Mouse (Mus musculus): ENCODE measurements around the gene Actr10.

Actr10 gene

DNA sequence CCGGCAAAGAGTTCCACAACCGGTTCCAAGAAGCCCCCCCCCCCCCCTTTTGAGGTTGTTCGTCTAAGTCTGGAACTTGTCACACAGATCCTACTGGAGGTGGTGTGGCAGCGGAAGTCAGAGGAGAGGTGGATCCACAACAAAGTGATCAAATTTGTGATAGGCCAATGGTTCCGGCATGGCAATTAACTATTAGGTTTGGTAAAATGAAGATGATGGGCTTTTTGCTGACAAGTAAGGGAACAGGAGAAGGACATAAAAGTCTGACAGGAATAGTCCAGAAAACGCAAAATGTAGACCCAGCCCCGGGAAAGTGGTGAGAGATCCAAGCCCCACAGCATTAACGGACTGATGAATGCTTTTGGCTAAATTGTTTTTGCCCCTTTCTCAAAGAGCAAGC lies 29.9 kb downstream of the Actr10 start:
- DNase-seq (ENCODE audit: low spot score in 2 of 2): no peak

DNA sequence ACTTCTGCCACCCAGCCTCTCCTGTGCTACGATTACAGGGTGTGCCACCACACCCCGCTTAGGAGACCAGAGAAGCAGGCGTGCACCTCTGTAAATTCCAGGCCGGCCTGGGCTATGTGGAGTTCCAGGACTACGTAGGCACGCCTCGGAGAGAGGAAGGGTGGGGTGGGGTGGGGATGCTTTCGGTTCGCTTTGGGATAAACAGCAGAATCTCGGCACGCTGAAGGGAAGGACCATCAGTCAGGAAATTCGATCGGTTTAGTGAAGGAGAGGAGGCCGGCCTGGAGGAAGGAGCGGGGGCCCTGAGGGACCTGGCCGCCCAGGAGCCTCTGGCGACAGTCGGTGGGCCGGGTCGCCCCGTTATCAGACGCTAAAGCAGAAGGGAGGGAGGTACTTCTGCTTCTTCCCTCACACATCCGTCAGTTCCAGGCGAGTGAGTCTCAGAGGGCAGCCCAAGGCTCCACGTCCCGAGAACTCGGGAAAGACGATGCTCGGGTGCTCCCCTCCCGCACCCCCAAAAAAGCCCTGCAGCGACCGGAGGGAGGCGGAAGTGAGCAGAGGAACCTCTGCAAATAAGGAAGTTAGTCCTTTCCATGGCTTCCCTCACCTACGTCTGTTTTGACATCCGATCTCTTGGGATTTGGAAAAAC lies 30.6 kb downstream of the Actr10 start:
- DNase-seq (ENCODE audit: low spot score in 2 of 2): peak; percentile 66 to 81

DNA sequence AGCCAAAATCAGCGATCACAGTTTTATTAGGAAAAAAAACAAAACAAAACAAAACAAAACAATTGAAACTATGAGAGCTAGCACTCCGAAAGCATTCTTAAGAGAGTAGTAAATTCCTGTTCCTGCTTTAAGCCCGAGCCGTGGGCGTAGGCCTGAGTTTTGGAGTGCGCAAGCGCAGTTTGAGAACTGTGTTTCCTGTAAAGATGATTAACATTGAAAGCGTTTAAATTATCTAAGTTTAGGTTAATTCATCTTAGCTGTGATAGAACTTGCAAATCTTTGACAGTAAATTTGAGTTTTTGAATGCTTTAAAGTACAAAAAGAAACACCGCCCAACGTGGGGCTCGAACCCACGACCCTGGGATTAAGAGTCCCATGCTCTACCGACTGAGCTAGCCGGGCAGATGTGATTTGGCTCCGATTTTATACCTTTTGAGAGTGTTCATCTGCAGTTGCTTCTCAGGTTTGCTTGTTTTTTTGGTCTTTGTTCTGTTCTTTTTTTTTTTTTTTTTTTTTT lies 31.2 kb downstream of the Actr10 start:
- DNase-seq (ENCODE audit: low spot score in 2 of 2): peak; percentile 86 to 89

DNA sequence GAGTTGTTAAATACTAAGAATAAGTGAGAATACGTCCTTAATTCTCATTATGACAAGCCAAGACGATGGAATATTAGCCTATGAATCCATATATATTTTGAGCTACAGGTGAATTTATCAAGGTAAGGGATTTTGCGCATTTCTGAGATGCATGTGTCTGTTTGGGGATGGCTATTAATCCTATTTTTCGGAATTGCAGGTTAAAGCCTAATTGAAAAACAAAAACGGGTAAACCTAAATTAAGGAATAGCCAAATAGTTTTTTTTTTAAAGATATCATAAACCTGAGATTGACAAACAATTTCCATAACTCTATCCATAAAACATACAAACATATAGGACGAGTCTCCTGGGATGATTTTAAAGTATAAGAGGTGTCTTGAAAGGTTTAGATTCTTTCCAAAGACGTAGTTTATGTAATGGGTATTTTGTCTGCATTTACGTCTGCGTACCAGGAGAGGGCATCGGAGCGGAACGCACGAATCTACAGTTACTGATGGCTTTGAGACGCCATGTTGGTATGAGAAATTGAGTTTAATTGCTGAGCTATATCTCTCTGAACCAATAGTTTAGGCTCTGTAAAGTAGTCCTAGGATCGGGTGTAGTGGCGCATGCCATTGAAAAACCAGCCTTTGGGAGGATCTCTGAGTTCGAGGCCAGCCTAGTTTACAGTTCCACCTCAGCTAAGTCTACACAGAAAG lies 32.0 kb downstream of the Actr10 start:
- DNase-seq (ENCODE audit: low spot score in 2 of 2): peak; percentile 37 to 50

DNA sequence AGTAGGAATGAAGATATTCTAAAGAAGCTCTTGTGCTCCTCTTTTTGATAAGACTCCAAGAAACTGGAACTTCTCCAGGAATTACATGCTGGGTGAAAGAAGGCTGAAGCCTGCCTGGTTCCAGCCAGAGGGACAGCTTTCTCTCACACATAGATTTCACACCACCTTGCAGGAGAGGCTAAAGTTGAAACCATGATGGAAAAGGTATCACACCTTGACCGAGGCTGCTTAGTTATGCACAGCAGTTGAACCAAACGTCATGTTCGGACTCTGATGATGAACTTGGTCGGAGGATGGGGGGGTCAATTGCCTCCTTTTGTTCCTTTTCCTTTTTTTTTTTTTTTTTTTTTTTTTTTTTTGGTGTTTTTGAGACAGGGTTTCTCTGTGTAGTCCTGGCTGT lies 36.2 kb downstream of the Actr10 start:
- no peak for DNase-seq (ENCODE audit: low spot score in 2 of 2)

DNA sequence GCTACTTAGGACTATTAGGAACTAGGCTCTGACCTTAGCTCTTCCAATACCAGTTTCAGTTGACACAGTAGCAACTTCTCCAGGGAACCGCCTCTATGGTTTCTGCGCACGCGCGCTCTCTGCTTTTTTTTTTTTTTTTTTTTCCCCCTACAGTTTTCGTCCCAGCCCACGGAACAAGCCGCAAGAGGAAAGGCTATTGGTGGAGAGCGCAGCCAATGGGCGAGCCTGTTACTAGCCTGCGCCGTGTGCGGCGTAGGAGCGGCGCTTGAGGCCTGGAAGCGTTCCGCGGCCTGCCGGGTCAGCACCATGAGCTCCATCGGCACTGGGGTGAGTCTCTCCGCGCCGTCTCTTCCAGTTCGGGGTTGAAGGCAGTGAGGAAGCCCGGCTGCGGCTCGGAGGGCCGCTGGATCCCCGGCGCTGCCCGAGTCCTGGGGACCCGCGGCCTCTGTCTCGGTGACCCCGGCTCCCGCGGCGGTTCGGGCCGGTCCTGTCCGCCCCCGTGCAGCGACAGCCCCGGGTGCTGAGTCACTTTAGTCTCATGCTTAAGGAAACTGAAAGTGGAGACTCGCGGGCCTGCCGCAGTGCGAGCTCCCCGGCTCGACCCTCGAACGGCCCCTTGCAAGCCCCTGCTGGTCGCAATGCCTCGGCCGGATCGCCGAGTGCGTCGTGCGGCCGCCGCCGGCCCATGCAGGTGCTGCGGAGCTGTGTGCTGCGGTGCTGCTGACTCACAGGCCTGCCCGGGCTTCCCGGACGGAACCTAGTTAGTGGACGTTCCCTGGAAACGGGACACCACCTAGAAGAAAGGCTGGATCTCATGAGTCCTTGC lies 37.0 kb downstream of the Actr10 start, which contains the start of gene Psma3:
Gene Psma3, plus strand, starts transcription at position 181 of the 826 bp plus-strand sequence.
- DNase-seq (ENCODE audit: low spot score in 2 of 2): peak; percentile 84 to 89

DNA sequence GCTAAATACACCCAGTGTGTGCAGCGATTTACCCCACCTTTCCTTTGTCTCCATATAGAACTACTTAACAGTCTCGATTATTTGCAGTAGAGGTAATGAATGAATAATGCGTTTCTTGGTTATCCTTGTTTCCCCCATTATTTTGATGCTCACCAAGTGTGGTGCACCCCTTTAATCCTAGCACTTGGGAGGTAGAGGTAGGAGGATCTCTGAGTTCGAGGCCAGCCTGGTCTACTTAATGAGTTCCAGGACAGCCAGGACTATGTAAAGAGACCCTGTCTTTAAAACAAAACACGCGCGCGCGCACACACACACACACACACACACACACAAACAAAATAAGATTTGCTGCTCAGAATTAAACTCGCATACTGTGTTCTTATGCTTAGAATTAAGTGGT lies 37.7 kb downstream of the Actr10 start:
- DNase-seq (ENCODE audit: low spot score in 2 of 2): no peak

DNA sequence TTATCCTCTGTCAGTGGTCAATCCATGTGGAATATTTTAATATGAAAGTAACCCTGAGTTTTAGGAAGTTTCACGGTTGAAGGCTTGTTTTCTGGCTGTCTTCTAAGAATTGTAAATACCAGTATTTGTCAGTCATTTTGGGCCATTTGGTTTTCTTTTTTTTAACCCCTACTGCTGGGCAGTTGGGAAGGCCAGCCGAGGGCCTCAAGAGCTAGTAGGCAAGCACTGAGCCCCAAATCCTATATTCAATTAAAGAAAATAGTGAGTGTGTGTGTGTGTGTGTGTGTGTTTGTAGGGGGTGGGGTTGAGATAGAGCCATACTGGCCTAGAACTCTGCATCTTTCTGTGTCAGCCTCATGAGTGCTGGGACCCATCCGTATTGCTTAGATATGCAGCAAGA lies 38.2 kb downstream of the Actr10 start:
- no peak for DNase-seq (ENCODE audit: low spot score in 2 of 2)

DNA sequence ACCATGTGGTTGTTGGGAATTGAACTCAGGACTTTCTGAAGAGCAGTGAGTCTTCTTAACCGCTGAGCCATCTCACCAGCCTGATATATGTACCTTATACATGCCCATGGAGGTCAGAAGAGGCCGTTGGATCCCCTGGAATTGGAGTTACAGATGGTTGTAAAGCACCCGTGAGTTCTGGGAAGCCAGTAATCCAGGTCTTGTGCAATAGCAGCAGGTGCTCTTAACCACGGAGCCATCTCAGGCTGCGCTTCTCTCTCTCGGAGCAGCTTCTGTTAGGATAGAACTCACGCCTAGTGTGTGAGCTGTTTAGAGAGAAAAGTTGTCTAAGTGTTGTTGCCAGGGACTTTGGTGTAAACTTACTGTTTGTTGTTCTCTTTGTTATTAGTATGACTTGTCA lies 40.7 kb downstream of the Actr10 start:
- no peak for DNase-seq (ENCODE audit: low spot score in 2 of 2)

DNA sequence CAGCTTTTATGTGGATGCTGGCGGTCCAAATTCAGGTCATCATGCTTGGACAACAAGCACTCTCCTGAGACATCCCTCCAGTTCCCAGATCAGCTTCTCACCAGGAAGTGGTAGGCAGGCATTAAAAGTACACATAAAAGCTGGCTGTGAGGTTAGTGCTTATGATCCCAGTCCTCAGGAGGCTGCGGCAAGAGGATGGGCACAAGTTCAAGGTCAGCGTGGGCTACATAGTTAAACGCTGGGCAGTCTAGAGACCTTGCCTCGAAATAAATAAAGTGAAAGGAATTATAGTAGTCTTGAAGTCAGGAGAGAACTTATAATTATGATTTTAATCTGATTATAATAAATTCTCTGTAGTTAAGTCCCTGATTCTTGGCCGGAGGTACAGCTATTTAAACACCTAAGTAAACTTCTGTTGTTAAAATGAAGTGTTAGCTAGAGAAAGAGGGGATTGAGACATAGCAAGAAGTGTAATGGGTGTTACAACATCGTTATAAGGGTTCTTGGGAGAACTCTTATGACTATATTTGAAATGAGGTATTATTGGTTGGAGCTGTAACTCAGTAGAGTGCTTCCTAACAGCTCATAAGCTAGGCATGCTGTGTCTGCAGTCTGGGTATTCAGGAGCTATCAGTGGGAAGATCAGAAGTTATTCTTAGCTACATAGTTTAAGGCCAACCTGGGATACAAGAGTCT lies 47.3 kb downstream of the Actr10 start:
- no peak for DNase-seq (ENCODE audit: low spot score in 2 of 2)

DNA sequence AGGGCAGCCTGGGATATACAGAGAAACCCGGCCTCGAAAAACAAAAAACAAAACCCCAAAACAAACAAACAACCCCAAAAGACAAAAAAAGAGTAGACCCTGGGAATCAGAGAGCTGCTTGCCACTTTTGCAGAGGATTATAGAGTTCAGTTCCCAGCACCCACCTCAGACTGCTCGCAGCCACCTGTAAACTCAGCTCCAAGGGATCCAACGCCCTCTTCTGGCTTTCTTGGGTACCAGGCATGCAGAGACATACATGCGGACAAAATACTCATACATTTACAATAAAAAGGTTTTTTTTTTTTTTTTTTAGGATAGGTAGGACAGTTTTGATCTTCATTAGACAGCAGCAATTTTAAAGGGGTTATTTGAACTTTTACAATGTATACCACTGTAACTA lies 59.6 kb downstream of the Actr10 start:
- DNase-seq (ENCODE audit: low spot score in 2 of 2): no peak

DNA sequence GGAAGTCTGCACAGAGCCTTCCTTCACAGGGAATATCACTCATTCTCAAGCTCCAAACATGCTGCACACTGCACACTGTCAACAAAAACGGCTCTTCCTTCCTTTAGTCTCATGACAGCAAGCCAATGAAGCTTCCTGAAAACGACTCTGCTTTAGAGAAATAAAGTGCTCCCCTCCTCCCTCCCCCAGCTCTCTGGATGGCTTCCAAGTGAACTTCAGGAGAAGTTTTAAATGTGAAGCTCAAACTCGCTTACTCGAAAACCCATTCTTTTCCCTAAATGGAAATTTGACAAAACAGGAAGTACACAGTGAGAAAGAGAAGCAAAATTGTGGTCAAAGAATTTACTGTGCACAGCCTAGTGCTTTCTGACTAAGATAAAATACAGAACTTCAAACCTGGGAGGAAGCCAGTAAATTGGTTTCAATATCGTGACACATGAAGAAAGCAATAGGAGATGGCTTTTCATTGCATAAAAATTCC lies 61.8 kb downstream of the Actr10 start:
- DNase-seq (ENCODE audit: low spot score in 2 of 2): peak in 1 of 2 experiments; percentile 17

DNA sequence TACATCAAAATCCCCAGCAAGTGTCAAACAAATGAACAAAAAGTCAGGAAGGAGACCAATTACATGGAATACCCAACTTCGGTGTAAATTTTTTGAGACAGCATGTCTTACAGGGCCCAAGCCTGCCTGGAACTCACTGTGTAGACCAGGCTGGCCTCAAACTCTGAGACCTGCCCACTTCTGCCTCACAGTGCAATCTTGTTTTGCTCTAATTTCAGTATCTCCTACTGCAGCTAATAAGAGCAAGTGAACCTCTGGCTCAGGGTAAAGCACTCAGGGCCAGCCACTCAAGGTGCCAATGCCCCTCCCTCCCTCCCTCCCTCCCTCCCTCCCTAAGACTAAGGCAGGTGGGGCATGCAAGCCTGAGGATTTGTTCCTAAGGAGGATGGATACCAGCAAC lies 62.7 kb downstream of the Actr10 start:
- no peak for DNase-seq (ENCODE audit: low spot score in 2 of 2)

DNA sequence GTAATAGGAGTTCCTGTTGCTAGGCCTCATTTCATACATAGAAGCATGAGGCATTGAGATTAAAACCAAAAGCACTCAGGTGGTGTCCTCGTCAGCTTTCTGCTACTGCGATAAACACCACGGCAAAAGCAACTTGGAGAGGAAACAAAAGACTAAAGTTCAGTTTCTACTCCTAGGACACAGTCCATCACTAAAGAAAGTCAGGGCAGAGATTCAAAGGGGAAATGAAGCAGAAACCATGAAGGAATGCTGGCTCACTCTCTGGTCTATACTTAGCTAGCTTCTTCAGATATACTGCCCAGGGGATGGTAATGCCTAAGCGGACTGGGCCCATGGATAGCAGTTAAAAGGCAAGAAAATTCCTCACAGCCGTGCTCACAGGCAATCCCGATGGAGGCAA lies 63.8 kb downstream of the Actr10 start:
- no peak for DNase-seq (ENCODE audit: low spot score in 2 of 2)

DNA sequence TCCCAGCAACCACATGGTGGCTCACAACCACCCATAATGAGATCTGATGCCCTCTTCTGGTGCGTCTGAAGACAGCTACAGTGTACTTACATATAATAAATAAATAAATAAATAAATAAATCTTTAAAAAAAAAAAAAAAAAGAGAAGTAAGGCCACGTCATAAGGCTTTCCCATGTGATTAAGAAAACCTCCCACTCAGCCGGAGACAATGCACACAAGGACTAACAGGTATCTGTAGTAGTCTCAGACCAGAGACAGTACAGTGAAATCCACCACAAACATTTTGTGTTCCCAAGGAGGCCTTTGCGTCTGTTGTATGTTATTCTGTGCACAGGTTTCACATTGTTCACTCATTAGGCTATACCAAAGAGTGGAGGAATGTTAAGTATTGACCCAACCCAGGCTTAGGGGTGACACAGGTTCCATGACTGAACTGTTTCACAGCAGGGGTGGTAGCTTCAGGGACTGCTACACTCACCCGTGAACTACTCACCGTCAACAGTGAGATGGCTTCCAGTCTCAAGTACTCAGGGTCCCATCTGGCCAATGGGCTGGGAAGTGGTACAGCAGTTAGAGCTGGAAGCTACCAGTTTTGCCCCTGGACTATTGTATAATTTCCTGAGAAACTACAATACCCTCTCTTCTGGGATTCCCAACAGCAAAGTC lies 66.2 kb downstream of the Actr10 start:
- no peak for DNase-seq (ENCODE audit: low spot score in 2 of 2)

DNA sequence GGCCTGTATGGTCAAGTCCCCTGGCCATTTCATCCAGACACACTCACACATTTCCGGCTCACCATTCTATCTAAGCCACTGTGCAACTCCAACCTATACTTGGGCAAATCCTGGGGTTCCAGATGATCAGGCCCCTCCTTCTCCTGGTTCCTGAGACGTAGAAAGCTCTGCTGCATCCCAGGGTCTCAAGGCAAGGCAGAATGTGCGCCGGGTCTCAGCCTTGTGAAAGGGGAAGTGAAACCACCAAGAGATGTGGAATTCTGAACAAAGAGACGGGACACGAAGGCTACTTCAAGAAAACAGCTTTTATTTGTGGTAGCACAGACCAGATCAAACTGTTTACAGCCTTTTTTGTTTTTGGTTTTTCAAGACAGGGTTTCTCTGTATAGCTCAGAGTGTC lies 68.5 kb downstream of the Actr10 start:
- no peak for DNase-seq (ENCODE audit: low spot score in 2 of 2)

DNA sequence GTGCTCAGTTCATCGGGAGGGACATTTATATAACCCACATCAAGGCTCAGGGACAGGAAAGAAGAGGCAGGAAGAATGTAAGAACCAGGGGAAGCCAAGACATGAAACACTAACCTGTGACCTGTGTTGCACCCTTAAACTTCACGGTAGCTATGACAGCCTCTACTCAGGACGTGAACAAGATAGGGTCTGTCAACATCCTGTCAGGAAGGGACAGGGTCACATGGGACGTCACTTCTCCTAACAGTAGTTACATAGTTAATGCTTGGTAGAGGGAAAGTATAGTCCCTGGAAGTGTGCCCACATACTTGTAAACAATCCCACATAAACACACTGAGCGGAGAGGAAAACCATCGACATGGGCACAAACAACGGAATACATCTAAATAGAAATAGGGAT lies 69.2 kb downstream of the Actr10 start:
- no peak for DNase-seq (ENCODE audit: low spot score in 2 of 2)

DNA sequence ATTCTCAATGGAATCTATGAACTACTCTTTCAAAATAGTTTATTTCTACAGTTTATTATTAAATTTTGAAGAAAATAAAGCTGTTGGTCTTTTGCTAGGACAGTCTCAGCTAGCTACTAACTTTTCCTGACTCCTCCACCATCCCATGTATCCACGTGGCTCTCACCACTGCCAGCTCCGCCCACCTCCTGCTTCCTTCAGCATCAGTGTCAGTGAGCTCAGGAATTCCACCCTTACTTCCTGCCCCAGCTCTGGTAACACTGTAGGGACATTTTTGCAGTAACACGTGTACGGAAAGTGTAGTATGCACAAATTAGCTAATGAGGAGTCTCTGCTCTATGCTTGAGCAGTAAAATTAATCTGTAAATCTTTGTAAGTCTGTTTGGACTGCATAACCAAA lies 72.1 kb downstream of the Actr10 start:
- DNase-seq (ENCODE audit: low spot score in 2 of 2): peak in 1 of 2 experiments; percentile 22
